Mouse (Mus musculus) limb, embryonic 11.5 days (tissue): Measurements from ENCODE around the gene Arhgap29. TPM values are rescaled to one million over a fixed set of nuclear protein-coding genes. Genes with fewer than 3 reads are reported as not detected.

Experiments
- ATAC-seq: fragments of 200-750 bp; cut with Nextera tagmentation; 2 replicates; pipeline ENCODE4 v1.8.0; 2017; ENCODE audit warnings: low read depth; ENCODE audit not compliant: insufficient number of reproducible peaks, low FRiP score, low TSS enrichment
- DNase-seq: peaks from one replicate; pipeline ENCODE4 v3.0.0-alpha.2; 2015; ENCODE audit warnings: low spot score
- H3K27ac ChIP-seq: fragments of 300-500 bp; sonication (generic); replicated peaks from 2 replicates; pipeline ENCODE4 v1.5.1; 2014; ENCODE audit warnings: low read depth, mild to moderate bottlenecking, low read length
- H3K27me3 ChIP-seq: fragments of 300-500 bp; sonication (generic); 2 replicates; pipeline ENCODE4 v1.6.1; 2014; ENCODE audit warnings: mild to moderate bottlenecking, low read length, mixed read lengths; ENCODE audit not compliant: control insufficient read depth, insufficient read depth
- H3K36me3 ChIP-seq: fragments of 300-500 bp; sonication (generic); 2 replicates; pipeline ENCODE4 v1.6.1; 2014; ENCODE audit warnings: mild to moderate bottlenecking, low read length, moderate library complexity, mixed read lengths; ENCODE audit not compliant: control insufficient read depth, insufficient read depth
- H3K4me1 ChIP-seq: fragments of 300-500 bp; sonication (generic); 2 replicates; pipeline ENCODE4 v1.6.1; 2014; ENCODE audit warnings: low read length, mixed read lengths; ENCODE audit not compliant: control insufficient read depth, insufficient read depth
- H3K4me2 ChIP-seq: fragments of 300-500 bp; sonication (generic); 2 replicates; pipeline ENCODE4 v1.6.1; 2014; ENCODE audit warnings: low read depth, mild to moderate bottlenecking, moderate library complexity; ENCODE audit not compliant: severe bottlenecking
- H3K4me3 ChIP-seq: fragments of 300-500 bp; sonication (generic); 2 replicates; pipeline ENCODE4 v1.5.1; 2014; ENCODE audit warnings: low read depth, low read length
- H3K9ac ChIP-seq: fragments of 300-500 bp; sonication (generic); 2 replicates; pipeline ENCODE4 v1.6.1; 2014; ENCODE audit warnings: mild to moderate bottlenecking, low read length
- H3K9me3 ChIP-seq: fragments of 300-500 bp; sonication (generic); 2 replicates; pipeline ENCODE4 v1.6.1; 2016; ENCODE audit warnings: low read length; ENCODE audit not compliant: control insufficient read depth
- WGBS: fragments of 180-500 bp; shearing (Covaris S2); extraction: QIAGEN DNeasy Blood & Tissue Kit; methylation state at CpG from one replicate; pipeline ENCODE4 v1.1.7; 2014; 5-methylcytosine and 5-hydroxymethylcytosine counted together
- polyA plus RNA-seq: library from polyadenylated mRNA; unstranded; fragments of >200 nt; fragmentation: Nextera tagmentation; extraction: Ambion mirVana; gene quantifications from 2 replicates; pipeline ENCODE4 v1.2.1, GENCODE M21; 2014

Gene Arhgap29
- polyA plus RNA-seq, result 42.0 and 43.7 TPM in 2 replicates

GRCm38 (mm10) chr3:121952041-121952591, at the start of gene Arhgap29:
Gene Arhgap29, plus strand, starts transcription at chr3:121952541.
- ATAC-seq, result no peak
- Histone ChIP-seq H3K36me3 (no peaks in the 10 kb centered on the region), H3K27me3 (no peaks in the 10 kb centered on the region), H3K4me2 (peak within 1 kb of the TSS; percentile 83), H3K9me3 (no peaks in the 10 kb centered on the region), H3K27ac (no peak within 1 kb of the TSS), H3K4me3 (peak within 1 kb of the TSS; percentile 60), H3K4me1 (0 out of 2 replicates have a peak, but pooled peaks cover 2% of the 10 kb centered on the region), H3K9ac (peak within 1 kb of the TSS; percentile 60)
- no peak for DNase-seq
- WGBS, result 93% methylated on average over 8 of the region's 8 CpGs

- Histone ChIP-seq H3K27ac (no peak overlapping the region), H3K27me3 (no peaks in the 10 kb centered on the region), H3K36me3 (no peaks in the 10 kb centered on the region), H3K4me3 (no peak overlapping the region), H3K4me1 (0 out of 2 replicates have a peak, but pooled peaks cover 3% of the 10 kb centered on the region), H3K4me2 (no peak overlapping the region), H3K9ac (no peak overlapping the region), H3K9me3 (no peaks in the 10 kb centered on the region)
- no peak for DNase-seq
- no peak for ATAC-seq
- 90% methylated on average over 5 of the region's 5 CpGs for WGBS
Observed at GRCm38 (mm10) chr3:121902729-121903128, 49.6 kb upstream of the Arhgap29 start.

- no peak overlapping the region for H3K4me2 ChIP-seq
- no peaks in the 10 kb centered on the region for H3K27me3 ChIP-seq
- H3K9me3 ChIP-seq, result no peaks in the 10 kb centered on the region
- DNase-seq, result no peak
- no peaks in the 10 kb centered on the region for H3K36me3 ChIP-seq
- ATAC-seq, result no peak
- no peak overlapping the region for H3K27ac ChIP-seq
- 0 out of 2 replicates have a peak, but pooled peaks cover 3% of the 10 kb centered on the region for H3K4me1 ChIP-seq
- no peak overlapping the region for H3K4me3 ChIP-seq
- no peak overlapping the region for H3K9ac ChIP-seq
- 62% methylated on average over 4 of the region's 4 CpGs for WGBS
Observed at GRCm38 (mm10) chr3:121903286-121903685, 49.1 kb upstream of the Arhgap29 start.

GRCm38 (mm10) chr3:121903695-121904094, 48.6 kb upstream of the Arhgap29 start:
- 71% methylated on average over 8 of the region's 8 CpGs for WGBS
- ATAC-seq, result no peak
- Histone ChIP-seq H3K36me3 (no peaks in the 10 kb centered on the region), H3K27me3 (no peaks in the 10 kb centered on the region), H3K4me3 (no peak overlapping the region), H3K9ac (no peak overlapping the region), H3K27ac (no peak overlapping the region), H3K9me3 (no peaks in the 10 kb centered on the region), H3K4me1 (0 out of 2 replicates have a peak, but pooled peaks cover 3% of the 10 kb centered on the region), H3K4me2 (no peak overlapping the region)
- no peak for DNase-seq

GRCm38 (mm10) chr3:121904476-121904875, 47.9 kb upstream of the Arhgap29 start:
- no peak overlapping the region for H3K27ac ChIP-seq
- no peak overlapping the region for H3K4me2 ChIP-seq
- 0 out of 2 replicates have a peak, but pooled peaks cover 3% of the 10 kb centered on the region for H3K4me1 ChIP-seq
- H3K9me3 ChIP-seq, result no peaks in the 10 kb centered on the region
- WGBS, result 85% methylated on average over 2 of the region's 2 CpGs
- no peak for ATAC-seq
- DNase-seq, result no peak
- no peaks in the 10 kb centered on the region for H3K36me3 ChIP-seq
- H3K27me3 ChIP-seq, result no peaks in the 10 kb centered on the region
- no peak overlapping the region for H3K4me3 ChIP-seq
- no peak overlapping the region for H3K9ac ChIP-seq

GRCm38 (mm10) chr3:121906623-121907022, 45.7 kb upstream of the Arhgap29 start:
- WGBS, result 21% methylated on average over 8 of the region's 8 CpGs
- no peak for ATAC-seq
- DNase-seq, result no peak
- Histone ChIP-seq H3K27ac (no peak overlapping the region), H3K4me1 (0 out of 2 replicates have a peak, but pooled peaks cover 3% of the 10 kb centered on the region), H3K27me3 (no peaks in the 10 kb centered on the region), H3K9me3 (no peaks in the 10 kb centered on the region), H3K36me3 (no peaks in the 10 kb centered on the region), H3K4me2 (no peak overlapping the region), H3K4me3 (no peak overlapping the region), H3K9ac (no peak overlapping the region)

GRCm38 (mm10) chr3:121909155-121909554, 43.2 kb upstream of the Arhgap29 start:
- 0 out of 2 replicates have a peak, but pooled peaks cover 3% of the 10 kb centered on the region for H3K4me1 ChIP-seq
- H3K27me3 ChIP-seq, result no peaks in the 10 kb centered on the region
- no peaks in the 10 kb centered on the region for H3K9me3 ChIP-seq
- DNase-seq (no peak), ATAC-seq (no peak)
- no peak overlapping the region for H3K27ac ChIP-seq
- WGBS, result 74% methylated on average over 3 of the region's 3 CpGs
- H3K4me3 ChIP-seq, result no peak overlapping the region
- H3K9ac ChIP-seq, result no peak overlapping the region
- no peak overlapping the region for H3K4me2 ChIP-seq
- H3K36me3 ChIP-seq, result no peaks in the 10 kb centered on the region

- Histone ChIP-seq H3K4me2 (no peak overlapping the region), H3K27me3 (no peaks in the 10 kb centered on the region), H3K27ac (no peak overlapping the region), H3K4me3 (no peak overlapping the region), H3K9ac (no peak overlapping the region), H3K4me1 (no peaks in the 10 kb centered on the region), H3K36me3 (no peaks in the 10 kb centered on the region), H3K9me3 (no peaks in the 10 kb centered on the region)
- DNase-seq, result no peak
- ATAC-seq, result no peak
- 89% methylated on average over 5 of the region's 5 CpGs for WGBS
Observed at GRCm38 (mm10) chr3:121913476-121913875, 38.9 kb upstream of the Arhgap29 start.
